Mouse (Mus musculus): ENCODE results near the gene Chrd. TPM values are rescaled to one million over a fixed set of nuclear protein-coding genes. Genes with fewer than 3 reads are reported as not detected.
A peak's percentile ranks its signal among the peaks of the same experiment; 100 is the strongest.

The Chrd gene
- polyA plus RNA-seq, 1 experiment = 0.63 TPM

DNA sequence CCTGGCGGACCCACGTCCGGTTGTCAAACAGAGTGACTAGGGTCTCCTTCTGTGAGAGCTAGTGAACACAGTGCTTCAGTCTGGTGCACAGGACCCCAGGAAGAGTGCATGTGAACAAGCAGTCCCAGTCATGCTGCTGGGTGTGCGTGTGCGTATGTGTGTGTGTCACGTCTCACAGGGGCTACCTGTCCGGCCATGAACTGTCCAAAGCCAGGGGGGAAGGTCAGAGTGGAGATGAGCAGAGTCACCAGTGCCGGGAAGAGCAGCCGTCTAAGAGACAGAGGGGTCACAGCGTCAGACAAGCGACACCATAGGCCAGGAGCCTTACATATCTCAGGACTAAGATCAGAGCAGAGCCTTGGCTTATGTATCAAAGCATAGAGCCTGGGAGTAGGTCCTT, 22.6 kb upstream of the Chrd start:
- 98% methylated on average over 11 of the region's 11 CpGs for WGBS

GRCm38 (mm10) chr16:20710810-20711209, 22.1 kb upstream of the Chrd start:
- TF ChIP-seq CTCF (IDR thresholded peaks at IDR 0.05; ENCODE audit: extremely low read depth, insufficient read depth, insufficient read length, insufficient replicate concordance) (no peak), POLR2A (IDR thresholded peaks at IDR 0.05; ENCODE audit: low read depth, low read length) (no peak)

More for the DNA sequence above, 22.6 kb upstream of the Chrd start:
- no peaks in the 10 kb centered on the region for H3K4me1 ChIP-seq (ENCODE audit: control insufficient read depth, insufficient read depth, insufficient read length)
- H3K36me3 ChIP-seq (ENCODE audit: control insufficient read depth, insufficient read depth, low read length) = no peaks in the 10 kb centered on the region
- no peak overlapping the region for H3K4me3 ChIP-seq (ENCODE audit: extremely low read depth, insufficient read depth, insufficient read length)
- no peak for TF ChIP-seq CTCF (IDR thresholded peaks at IDR 0.05; ENCODE audit: extremely low read depth, insufficient read depth, insufficient read length, insufficient replicate concordance)
- TF ChIP-seq POLR2A (IDR thresholded peaks at IDR 0.05; ENCODE audit: low read depth, low read length) = no peak
- no peak overlapping the region for H3K27ac ChIP-seq (ENCODE audit: insufficient read depth, low read length)
- no peaks in the 10 kb centered on the region for H3K27me3 ChIP-seq (ENCODE audit: control insufficient read depth, insufficient read depth, low read length)
- DNase-seq (ENCODE audit: low read depth in 1 of 2, low spot score in 2 of 2) = no peak

DNA sequence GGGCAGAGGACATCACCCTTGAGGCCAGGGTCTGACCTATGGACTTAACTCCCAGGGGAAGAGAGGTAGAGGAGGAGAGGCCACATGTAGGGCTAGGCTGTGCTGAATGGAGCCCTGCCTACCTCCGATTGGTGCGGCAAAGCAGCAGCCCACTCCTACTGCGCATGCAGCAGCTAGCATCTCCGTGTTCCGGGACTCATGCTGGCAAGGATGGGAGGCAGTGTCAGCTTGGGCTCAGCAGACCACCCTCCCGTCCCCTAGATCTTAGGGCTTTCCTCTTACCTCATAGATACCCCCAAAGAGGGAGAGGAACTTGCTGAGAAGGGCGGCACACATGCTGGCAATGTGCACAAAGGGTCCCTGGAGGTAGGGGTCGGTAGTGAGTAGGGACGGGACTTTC, 20.7 kb upstream of the Chrd start:
- Histone ChIP-seq H3K4me1 (ENCODE audit: control insufficient read depth, insufficient read depth, insufficient read length) (no peaks in the 10 kb centered on the region), H3K27ac (ENCODE audit: insufficient read depth, low read length) (no peak overlapping the region), H3K4me3 (ENCODE audit: extremely low read depth, insufficient read depth, insufficient read length) (no peak overlapping the region), H3K27me3 (ENCODE audit: control insufficient read depth, insufficient read depth, low read length) (no peaks in the 10 kb centered on the region), H3K36me3 (ENCODE audit: control insufficient read depth, insufficient read depth, low read length) (no peaks in the 10 kb centered on the region)
- 91% methylated on average over 9 of the region's 9 CpGs for WGBS
- TF ChIP-seq POLR2A (IDR thresholded peaks at IDR 0.05; ENCODE audit: low read depth, low read length) (no peak), CTCF (IDR thresholded peaks at IDR 0.05; ENCODE audit: extremely low read depth, insufficient read depth, insufficient read length, insufficient replicate concordance) (no peak)
- DNase-seq (ENCODE audit: low read depth in 1 of 2, low spot score in 2 of 2) = no peak

More at GRCm38 (mm10) chr16:20710810-20711209, 22.1 kb upstream of the Chrd start:
- no peaks in the 10 kb centered on the region for H3K27me3 ChIP-seq (ENCODE audit: control insufficient read depth, insufficient read depth, low read length)
- no peak overlapping the region for H3K27ac ChIP-seq (ENCODE audit: insufficient read depth, low read length)
- 71% methylated on average over 4 of the region's 4 CpGs for WGBS
- no peak overlapping the region for H3K4me3 ChIP-seq (ENCODE audit: extremely low read depth, insufficient read depth, insufficient read length)
- no peak for DNase-seq (ENCODE audit: low read depth in 1 of 2, low spot score in 2 of 2)
- no peaks in the 10 kb centered on the region for H3K4me1 ChIP-seq (ENCODE audit: control insufficient read depth, insufficient read depth, insufficient read length)
- H3K36me3 ChIP-seq (ENCODE audit: control insufficient read depth, insufficient read depth, low read length) = no peaks in the 10 kb centered on the region

DNA sequence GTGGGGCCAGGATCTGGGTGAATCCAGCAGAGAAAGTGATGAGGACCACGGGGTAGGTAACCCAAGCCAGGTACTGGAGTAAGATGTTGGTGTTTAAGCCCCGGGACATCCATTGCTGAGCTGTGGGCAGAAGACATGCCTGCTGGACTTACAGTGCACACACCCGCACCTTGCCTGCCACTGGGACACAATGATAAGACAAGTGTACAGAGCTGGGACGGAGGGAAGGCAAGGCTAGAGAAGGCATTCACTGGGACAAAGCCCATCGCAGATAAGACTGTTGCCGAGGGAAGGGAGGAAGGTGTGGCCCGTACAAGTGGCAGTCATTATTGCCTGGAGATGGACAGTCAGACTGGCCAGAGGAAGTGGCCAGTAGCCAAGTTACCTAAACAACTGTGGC, 20.0 kb upstream of the Chrd start:
- DNase-seq (ENCODE audit: low read depth in 1 of 2, low spot score in 2 of 2) = no peak
- H3K27ac ChIP-seq (ENCODE audit: insufficient read depth, low read length) = no peak overlapping the region
- WGBS = 87% methylated on average over 7 of the region's 7 CpGs
- no peaks in the 10 kb centered on the region for H3K36me3 ChIP-seq (ENCODE audit: control insufficient read depth, insufficient read depth, low read length)
- H3K27me3 ChIP-seq (ENCODE audit: control insufficient read depth, insufficient read depth, low read length) = no peaks in the 10 kb centered on the region
- no peak overlapping the region for H3K4me3 ChIP-seq (ENCODE audit: extremely low read depth, insufficient read depth, insufficient read length)
- TF ChIP-seq CTCF (IDR thresholded peaks at IDR 0.05; ENCODE audit: extremely low read depth, insufficient read depth, insufficient read length, insufficient replicate concordance) = no peak
- no peak for TF ChIP-seq POLR2A (IDR thresholded peaks at IDR 0.05; ENCODE audit: low read depth, low read length)
- H3K4me1 ChIP-seq (ENCODE audit: control insufficient read depth, insufficient read depth, insufficient read length) = no peaks in the 10 kb centered on the region

GRCm38 (mm10) chr16:20714307-20715080, 18.4 kb upstream of the Chrd start:
- peaks cover 4% of the 10 kb centered on the region; the same call in 1 of the 2 replicates for H3K4me1 ChIP-seq (ENCODE audit: control insufficient read depth, insufficient read depth, insufficient read length)
- H3K36me3 ChIP-seq (ENCODE audit: control insufficient read depth, insufficient read depth, low read length) = no peaks in the 10 kb centered on the region
- no peak for TF ChIP-seq POLR2A (IDR thresholded peaks at IDR 0.05; ENCODE audit: low read depth, low read length)
- TF ChIP-seq CTCF (IDR thresholded peaks at IDR 0.05; ENCODE audit: extremely low read depth, insufficient read depth, insufficient read length, insufficient replicate concordance) = no peak
- H3K27ac ChIP-seq (ENCODE audit: insufficient read depth, low read length) = no peak overlapping the region
- DNase-seq (ENCODE audit: low read depth in 1 of 2, low spot score in 2 of 2) = no peak
- H3K27me3 ChIP-seq (ENCODE audit: control insufficient read depth, insufficient read depth, low read length) = no peaks in the 10 kb centered on the region
- no peak overlapping the region for H3K4me3 ChIP-seq (ENCODE audit: extremely low read depth, insufficient read depth, insufficient read length)
- WGBS = 82% methylated on average over 11 of the region's 11 CpGs

DNA sequence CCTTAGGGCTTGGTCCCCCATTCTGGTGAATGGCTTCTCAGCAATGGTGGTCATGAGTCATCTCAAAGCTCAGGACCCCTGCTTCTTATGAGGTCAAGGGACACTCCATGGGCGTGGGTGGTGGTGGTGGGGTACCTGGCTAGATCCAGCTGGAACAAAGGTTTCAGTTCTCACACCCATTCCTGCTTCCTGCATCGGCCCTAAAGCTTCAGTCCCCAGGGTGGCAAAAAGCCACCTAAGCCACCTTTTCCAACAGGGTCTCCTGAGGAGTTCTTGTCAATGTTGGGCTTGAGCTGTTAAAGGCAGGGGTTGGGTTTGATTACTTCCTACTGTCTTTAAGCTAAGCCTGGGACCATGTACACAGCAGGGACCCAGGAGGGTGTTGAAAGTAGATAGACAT, 17.8 kb upstream of the Chrd start:
- Histone ChIP-seq H3K36me3 (ENCODE audit: control insufficient read depth, insufficient read depth, low read length) (no peaks in the 10 kb centered on the region), H3K4me1 (ENCODE audit: control insufficient read depth, insufficient read depth, insufficient read length) (peaks cover 4% of the 10 kb centered on the region; the same call in 1 of the 2 replicates), H3K4me3 (ENCODE audit: extremely low read depth, insufficient read depth, insufficient read length) (no peak overlapping the region), H3K27ac (ENCODE audit: insufficient read depth, low read length) (no peak overlapping the region), H3K27me3 (ENCODE audit: control insufficient read depth, insufficient read depth, low read length) (no peaks in the 10 kb centered on the region)
- WGBS = 83% methylated on average over 2 of the region's 2 CpGs
- no peak for DNase-seq (ENCODE audit: low read depth in 1 of 2, low spot score in 2 of 2)
- TF ChIP-seq POLR2A (IDR thresholded peaks at IDR 0.05; ENCODE audit: low read depth, low read length) = no peak
- no peak for TF ChIP-seq CTCF (IDR thresholded peaks at IDR 0.05; ENCODE audit: extremely low read depth, insufficient read depth, insufficient read length, insufficient replicate concordance)

DNA sequence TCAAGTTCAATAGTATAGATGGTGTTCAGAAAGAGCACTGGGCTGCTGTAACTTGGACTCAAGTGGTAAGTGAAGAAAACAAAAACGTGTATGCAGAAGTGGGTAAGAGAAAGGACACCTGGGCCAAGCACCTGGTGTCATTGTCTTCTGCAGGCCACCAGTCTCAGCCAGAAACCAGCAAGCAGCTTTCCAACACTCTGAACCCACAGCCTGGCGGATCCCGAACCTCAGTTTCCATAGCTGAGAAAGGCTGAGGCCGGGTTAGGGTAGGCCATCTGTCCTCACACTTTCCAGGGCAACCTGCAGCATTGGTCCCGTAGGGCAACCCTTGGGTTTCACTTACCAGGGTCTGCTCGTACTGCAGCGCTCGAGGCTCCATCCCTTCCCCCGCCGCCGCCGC, 17.4 kb upstream of the Chrd start:
- Histone ChIP-seq H3K27ac (ENCODE audit: insufficient read depth, low read length) (no peak overlapping the region), H3K4me3 (ENCODE audit: extremely low read depth, insufficient read depth, insufficient read length) (peak overlapping the region; percentile 74), H3K4me1 (ENCODE audit: control insufficient read depth, insufficient read depth, insufficient read length) (peaks cover 4% of the 10 kb centered on the region; the same call in 1 of the 2 replicates), H3K36me3 (ENCODE audit: control insufficient read depth, insufficient read depth, low read length) (peaks cover 1% of the 10 kb centered on the region; the same call in 1 of the 2 replicates), H3K27me3 (ENCODE audit: control insufficient read depth, insufficient read depth, low read length) (no peaks in the 10 kb centered on the region)
- TF ChIP-seq CTCF (IDR thresholded peaks at IDR 0.05; ENCODE audit: extremely low read depth, insufficient read depth, insufficient read length, insufficient replicate concordance) (no peak), POLR2A (IDR thresholded peaks at IDR 0.05; ENCODE audit: low read depth, low read length) (no peak)
- no peak for DNase-seq (ENCODE audit: low read depth in 1 of 2, low spot score in 2 of 2)
- 8% methylated on average over 12 of the region's 12 CpGs for WGBS

Measured in spleen, adult 2 months (tissue).